Mouse (Mus musculus): ENCODE measurements around the gene Wwox.

DNA sequence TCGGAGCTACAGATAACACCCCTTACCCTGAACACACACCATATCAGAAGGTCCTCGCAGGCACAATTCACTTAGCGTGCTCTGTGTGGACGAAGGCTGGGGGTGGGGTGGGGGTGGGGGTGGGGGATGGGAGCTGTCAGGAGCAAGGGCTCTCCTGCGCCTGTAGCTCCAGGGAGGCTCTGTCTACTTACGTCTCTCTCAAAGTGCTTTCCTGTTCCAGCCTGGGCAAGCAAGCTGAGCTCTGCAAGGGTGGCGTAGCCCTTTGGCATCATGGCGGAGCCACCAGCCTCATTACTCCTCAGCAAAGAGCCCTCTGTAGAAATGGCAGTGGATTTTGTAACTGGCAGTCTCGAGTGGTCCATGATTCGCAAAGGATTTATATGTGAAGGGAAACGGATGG is 65.4 kb downstream of the Wwox start:
- no peak for TF ChIP-seq CTCF (IDR thresholded peaks at IDR 0.05; ENCODE audit: control insufficient read depth, insufficient read depth, insufficient replicate concordance, low read depth, low read length)
- TF ChIP-seq POLR2A (IDR thresholded peaks at IDR 0.05; ENCODE audit: control insufficient read depth, low read depth, low read length): no peak
